Mouse (Mus musculus): ENCODE results near the gene Cadps.

DNA sequence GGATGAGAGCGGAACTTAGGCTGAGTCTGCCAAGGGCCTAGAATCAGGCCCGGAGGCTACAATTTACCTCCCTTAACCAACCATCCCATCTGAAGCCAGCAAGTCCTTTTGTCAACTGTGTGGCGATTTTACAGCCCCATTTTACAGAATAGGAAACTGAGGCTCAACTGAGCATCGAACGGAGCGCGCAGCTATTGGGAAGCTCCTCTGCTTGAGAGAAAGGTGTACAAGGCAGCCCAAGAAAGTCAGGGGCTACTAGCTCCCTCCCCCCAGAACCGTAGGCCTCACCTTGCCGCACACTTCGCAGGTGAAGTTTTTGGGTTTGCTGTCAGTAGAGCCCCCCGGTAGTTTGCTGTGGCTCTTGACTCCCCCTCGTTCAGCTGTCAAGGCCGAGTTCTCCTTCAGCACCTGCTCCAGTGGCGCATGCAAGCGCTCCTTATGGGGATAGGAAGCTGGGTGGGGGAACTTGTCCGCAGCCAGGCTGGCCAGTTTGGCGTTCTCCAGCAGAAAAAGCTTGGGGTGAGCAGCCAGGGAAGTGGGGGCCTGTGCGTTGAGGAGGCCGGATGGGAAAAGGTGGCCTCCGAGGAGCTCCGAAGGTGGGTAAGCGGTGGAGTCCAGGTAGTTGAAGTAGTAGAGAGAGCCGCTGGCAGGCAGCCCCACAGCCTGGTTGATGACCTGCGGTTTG lies 478.7 kb downstream of the Cadps start:
- TF ChIP-seq CTCF (IDR thresholded peaks at IDR 0.05; ENCODE audit: low read depth, low read length): no peak
- no peak for TF ChIP-seq POLR2A (IDR thresholded peaks at IDR 0.05; ENCODE audit: extremely low read depth, insufficient read depth, low read length)
